Mouse (Mus musculus) hindbrain, embryonic 16.5 days (tissue): ENCODE measurements at regions not wholly inside any gene's neighbourhood (a gene's known extent, or its start where the extent isn't known, plus 50 kb on each side); places are given as distances from the start of the nearest gene placed in this dataset.
A peak's percentile ranks its signal among the peaks of the same experiment; 100 is the strongest.

Source experiments
- ATAC-seq: fragments of 200-750 bp; cut with Nextera tagmentation; 2 replicates; pipeline ENCODE4 v1.8.0; 2017; ENCODE audit warnings: moderate TSS enrichment, moderate library complexity
- H3K27ac ChIP-seq: fragments of 300-500 bp; sonication (generic); 2 replicates; pipeline ENCODE4 v1.5.1; 2014; ENCODE audit warnings: low read depth, mild to moderate bottlenecking, control low read depth, low read length, moderate library complexity
- H3K27me3 ChIP-seq: fragments of 300-500 bp; sonication (generic); replicated peaks from 2 replicates; pipeline ENCODE4 v1.6.1; 2014; ENCODE audit warnings: low read length; ENCODE audit not compliant: control insufficient read depth, insufficient read depth
- H3K36me3 ChIP-seq: fragments of 300-500 bp; sonication (generic); 2 replicates; pipeline ENCODE4 v1.6.1; 2014; ENCODE audit warnings: mild to moderate bottlenecking, low read length, moderate library complexity, mixed read lengths; ENCODE audit not compliant: control insufficient read depth, insufficient read depth
- H3K4me1 ChIP-seq: fragments of 300-500 bp; sonication (generic); 2 replicates; pipeline ENCODE4 v1.6.1; 2014; ENCODE audit warnings: low read depth, low read length; ENCODE audit not compliant: control insufficient read depth, insufficient read depth
- H3K4me2 ChIP-seq: fragments of 300-500 bp; sonication (generic); 2 replicates; pipeline ENCODE4 v1.6.1; 2014; ENCODE audit warnings: mild to moderate bottlenecking, low read length, control low read depth, moderate library complexity
- H3K4me3 ChIP-seq: fragments of 300-500 bp; sonication (generic); 2 replicates; pipeline ENCODE4 v1.5.1; 2014; ENCODE audit warnings: mild to moderate bottlenecking, low read length, control low read depth, moderate library complexity
- H3K9ac ChIP-seq: fragments of 300-500 bp; sonication (generic); 2 replicates; pipeline ENCODE4 v1.6.1; 2014; ENCODE audit warnings: low read depth, mild to moderate bottlenecking, control low read depth, low read length, moderate library complexity
- H3K9me3 ChIP-seq: fragments of 300-500 bp; sonication (generic); 2 replicates; pipeline ENCODE4 v1.6.1; 2014; ENCODE audit warnings: mild to moderate bottlenecking, low read length, moderate library complexity; ENCODE audit not compliant: control insufficient read depth
- WGBS: fragments of 180-500 bp; shearing (Covaris S2); extraction: QIAGEN DNeasy Blood & Tissue Kit; methylation state at CpG from one replicate; pipeline ENCODE4 v1.1.7; 2014; 5-methylcytosine and 5-hydroxymethylcytosine counted together

DNA sequence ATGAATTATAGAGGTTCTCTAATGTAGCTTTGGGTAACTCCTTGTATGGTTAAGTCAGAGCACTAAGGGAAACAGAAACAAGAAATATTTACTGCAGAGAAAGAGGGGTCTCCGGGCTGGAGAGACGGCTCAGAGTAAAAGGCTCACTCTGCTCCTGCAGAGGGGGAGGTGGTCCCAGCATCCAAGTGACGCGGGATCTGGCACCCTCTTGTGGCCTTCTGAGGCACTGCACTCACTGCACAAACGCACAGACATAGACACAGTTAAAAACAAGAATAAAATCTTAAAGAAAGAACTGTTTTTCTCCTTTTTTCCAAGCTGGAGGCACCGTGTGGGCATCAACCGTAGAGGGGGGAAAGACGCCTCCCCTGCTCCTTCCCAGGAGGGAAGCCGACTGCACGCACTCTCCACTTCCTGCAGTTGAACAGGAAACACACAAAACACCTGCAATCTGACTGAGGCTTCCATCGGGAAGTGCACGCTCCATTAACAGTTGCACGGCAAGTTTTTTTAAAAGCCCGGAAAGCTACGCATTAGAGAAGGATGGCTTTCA, 237.6 kb downstream of the Atp23 start:
- no peak overlapping the region for H3K27ac ChIP-seq
- no peaks in the 10 kb centered on the region for H3K9me3 ChIP-seq
- ATAC-seq: no peak
- H3K36me3 ChIP-seq: no peaks in the 10 kb centered on the region
- H3K4me1 ChIP-seq: no peaks in the 10 kb centered on the region
- H3K4me2 ChIP-seq: no peak overlapping the region
- no peaks in the 10 kb centered on the region for H3K27me3 ChIP-seq
- H3K9ac ChIP-seq: no peak overlapping the region
- 77% methylated on average over 15 of the region's 15 CpGs for WGBS
- no peak overlapping the region for H3K4me3 ChIP-seq

DNA sequence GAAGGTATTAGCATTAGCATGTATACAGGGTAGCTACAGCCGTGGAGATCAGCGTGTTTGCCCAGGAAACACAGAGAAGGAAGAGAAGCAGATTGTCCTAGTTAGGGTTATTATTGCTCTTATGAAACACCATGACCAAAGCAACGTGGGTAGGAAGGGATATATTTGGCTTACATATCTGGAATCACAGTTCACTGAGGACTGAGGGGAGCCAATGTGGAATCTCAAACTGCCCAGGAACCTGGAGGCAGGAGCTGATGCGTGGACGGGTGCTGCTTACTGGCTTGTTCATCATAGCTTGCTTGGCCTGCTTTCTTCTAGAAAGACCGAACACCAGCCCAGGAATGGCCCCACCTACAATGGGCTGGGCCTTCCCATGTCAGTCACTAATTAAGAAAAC, 238.4 kb downstream of the Atp23 start:
- ATAC-seq: no peak
- Histone ChIP-seq H3K9me3 (no peaks in the 10 kb centered on the region), H3K4me1 (no peaks in the 10 kb centered on the region), H3K4me3 (no peak overlapping the region), H3K4me2 (no peak overlapping the region), H3K27ac (no peak overlapping the region), H3K36me3 (no peaks in the 10 kb centered on the region), H3K27me3 (no peaks in the 10 kb centered on the region), H3K9ac (no peak overlapping the region)
- WGBS: 97% methylated on average over 6 of the region's 6 CpGs

DNA sequence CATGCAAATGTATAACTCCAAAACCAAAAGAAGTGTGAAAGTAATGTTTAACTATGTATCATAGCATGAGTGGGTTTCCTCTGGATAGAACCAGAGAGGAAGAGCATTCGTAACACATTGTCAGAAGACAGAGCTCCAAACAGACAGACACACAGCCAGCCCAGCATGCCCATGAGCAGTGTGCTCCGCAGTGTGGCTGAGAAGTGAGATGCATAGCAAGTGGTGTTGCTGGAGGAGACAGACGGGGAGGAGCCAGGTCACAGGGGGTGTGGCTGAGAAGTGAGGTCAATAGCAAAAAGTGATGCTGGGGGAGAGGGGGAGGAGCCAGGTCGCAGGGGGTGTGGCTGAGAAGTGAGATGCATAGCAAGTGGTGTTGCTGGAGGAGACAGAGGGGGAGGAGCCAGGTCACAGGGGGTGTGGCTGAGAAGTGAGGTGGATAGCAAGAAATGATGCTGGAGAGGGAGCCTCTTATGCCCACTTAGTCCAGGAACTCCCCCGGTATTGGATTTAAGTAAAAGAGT, 240.0 kb downstream of the Atp23 start:
- no peaks in the 10 kb centered on the region for H3K4me1 ChIP-seq
- WGBS: 58% methylated on average over 5 of the region's 5 CpGs
- no peaks in the 10 kb centered on the region for H3K27me3 ChIP-seq
- ATAC-seq: no peak
- no peak overlapping the region for H3K9ac ChIP-seq
- H3K4me2 ChIP-seq: no peak overlapping the region
- no peaks in the 10 kb centered on the region for H3K9me3 ChIP-seq
- H3K4me3 ChIP-seq: no peak overlapping the region
- H3K36me3 ChIP-seq: no peaks in the 10 kb centered on the region
- H3K27ac ChIP-seq: no peak overlapping the region

DNA sequence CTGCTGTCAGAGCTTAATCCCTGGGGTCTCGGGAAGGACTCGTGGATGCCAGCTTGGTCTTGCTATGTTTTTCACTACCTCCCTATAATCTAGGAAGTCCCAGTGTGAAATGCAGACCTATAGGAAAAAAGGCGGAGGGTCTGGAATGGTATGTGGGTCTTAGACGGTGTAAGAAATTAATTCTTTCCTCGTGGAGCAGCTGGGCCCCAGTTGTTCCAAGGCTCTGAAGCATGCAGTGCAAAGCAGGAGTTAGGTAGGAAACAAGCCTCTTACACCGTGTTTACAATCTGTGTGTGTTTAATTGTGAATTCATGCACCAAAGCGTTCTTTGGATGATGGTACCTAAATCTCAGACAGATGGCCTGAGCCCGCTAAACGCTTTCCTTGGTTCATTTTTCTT, 241.1 kb downstream of the Atp23 start:
- no peaks in the 10 kb centered on the region for H3K9me3 ChIP-seq
- no peak overlapping the region for H3K27ac ChIP-seq
- WGBS: 69% methylated on average over 9 of the region's 9 CpGs
- H3K27me3 ChIP-seq: no peaks in the 10 kb centered on the region
- ATAC-seq: no peak
- H3K4me2 ChIP-seq: no peak overlapping the region
- no peaks in the 10 kb centered on the region for H3K36me3 ChIP-seq
- no peak overlapping the region for H3K9ac ChIP-seq
- H3K4me1 ChIP-seq: no peaks in the 10 kb centered on the region
- no peak overlapping the region for H3K4me3 ChIP-seq

DNA sequence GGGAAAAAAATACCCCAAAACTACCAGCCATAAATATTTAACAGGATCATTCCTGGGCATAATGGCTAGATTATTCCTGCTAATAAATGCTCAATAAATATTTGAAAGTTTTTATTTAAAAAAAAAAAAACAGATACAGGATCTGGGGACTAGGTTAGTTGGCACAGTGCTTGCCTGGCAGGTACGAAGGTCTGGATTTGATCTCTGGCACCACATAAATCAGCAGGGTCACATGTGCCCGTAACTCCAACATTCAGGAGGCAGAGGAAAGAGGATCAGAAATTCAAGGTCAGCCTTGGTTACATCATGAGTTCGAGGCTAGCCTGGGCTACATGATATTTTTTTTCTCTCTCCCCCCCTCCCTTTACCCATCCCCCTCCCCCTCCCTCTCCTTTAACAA, 248.5 kb downstream of the Atp23 start:
- WGBS: 95% methylated on average over 3 of the region's 3 CpGs
- Histone ChIP-seq H3K4me1 (no peaks in the 10 kb centered on the region), H3K27ac (no peak overlapping the region), H3K4me3 (no peak overlapping the region), H3K9me3 (no peaks in the 10 kb centered on the region), H3K36me3 (no peaks in the 10 kb centered on the region), H3K9ac (no peak overlapping the region), H3K4me2 (no peak overlapping the region), H3K27me3 (no peaks in the 10 kb centered on the region)
- ATAC-seq: no peak

DNA sequence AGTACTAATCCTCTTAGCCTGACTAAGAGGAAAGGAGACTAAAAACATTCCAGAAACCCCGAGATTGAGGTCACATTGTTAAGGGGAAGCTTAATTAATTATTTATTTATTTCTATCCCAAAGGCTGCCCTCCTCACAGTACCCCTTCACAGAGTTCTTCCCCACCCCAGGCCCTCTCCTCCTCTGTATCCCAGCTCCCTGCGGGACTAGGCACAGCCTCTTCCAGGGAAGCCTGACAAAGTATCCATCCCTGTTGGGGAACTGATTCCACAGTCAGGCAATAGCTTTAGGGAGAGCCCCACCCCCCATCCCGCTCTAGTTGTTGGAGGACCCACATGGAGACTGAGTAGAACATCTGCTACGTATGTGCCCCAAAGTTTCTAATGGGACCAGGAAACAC, 254.6 kb downstream of the Atp23 start:
- 52% methylated on average over 4 of the region's 4 CpGs for WGBS
- no peaks in the 10 kb centered on the region for H3K36me3 ChIP-seq

DNA sequence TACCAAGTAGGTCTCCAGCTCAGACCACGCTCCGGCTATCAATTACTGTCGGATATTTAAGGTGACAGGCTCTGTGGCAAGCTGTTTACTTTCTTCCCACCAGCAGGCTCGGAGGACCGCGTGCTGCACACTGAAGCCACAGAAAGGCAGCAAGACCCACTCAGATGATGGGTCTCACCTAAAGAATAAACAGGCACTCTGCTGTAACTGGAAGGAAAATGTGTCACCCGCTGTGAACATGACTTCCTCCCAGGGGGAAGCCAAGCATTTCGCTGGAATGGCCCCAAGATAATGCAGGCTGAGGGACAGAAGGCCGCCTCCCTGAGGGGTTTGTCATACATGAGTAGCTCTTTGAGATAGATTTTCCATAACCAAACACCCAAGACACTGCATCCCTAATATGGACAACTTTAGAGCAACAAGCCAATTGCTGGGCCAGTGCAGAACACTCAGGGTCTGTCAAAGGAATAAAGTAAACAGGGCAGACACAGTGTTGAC, 259.3 kb downstream of the Atp23 start:
- Histone ChIP-seq H3K4me3 (no peak overlapping the region), H3K9ac (no peak overlapping the region), H3K27me3 (no peaks in the 10 kb centered on the region), H3K4me1 (peaks cover 6% of the 10 kb centered on the region), H3K4me2 (peak overlapping the region; percentile 13; the same call in 1 of the 2 replicates), H3K9me3 (no peaks in the 10 kb centered on the region), H3K36me3 (no peaks in the 10 kb centered on the region), H3K27ac (no peak overlapping the region)
- 11% methylated on average over 9 of the region's 9 CpGs for WGBS
- peak; percentile 67 for ATAC-seq

More for the DNA sequence above, 254.6 kb downstream of the Atp23 start:
- no peaks in the 10 kb centered on the region for H3K27me3 ChIP-seq
- no peak overlapping the region for H3K4me2 ChIP-seq
- ATAC-seq: no peak
- no peak overlapping the region for H3K27ac ChIP-seq
- H3K4me3 ChIP-seq: no peak overlapping the region
- H3K4me1 ChIP-seq: peaks cover 6% of the 10 kb centered on the region
- no peak overlapping the region for H3K9ac ChIP-seq
- H3K9me3 ChIP-seq: no peaks in the 10 kb centered on the region

DNA sequence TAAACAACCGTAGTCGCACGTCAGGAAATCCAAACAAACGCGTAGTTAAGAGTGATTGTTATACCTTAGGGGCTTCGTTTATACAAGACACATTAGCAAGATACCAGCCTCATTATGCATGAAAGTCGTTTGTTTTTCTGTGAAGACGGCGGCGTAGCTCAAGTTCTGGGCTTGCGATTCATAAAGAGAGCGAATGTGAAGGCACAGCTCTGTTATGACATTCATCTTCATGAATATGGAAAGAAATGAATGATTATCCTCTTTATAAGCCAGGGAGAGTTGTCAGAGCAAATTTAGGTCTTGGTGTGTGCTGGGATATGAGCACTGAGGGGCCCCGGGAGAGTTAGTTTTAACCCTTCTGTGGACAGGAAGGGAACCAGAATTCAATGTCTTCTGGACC, 266.4 kb downstream of the Atp23 start:
- H3K4me2 ChIP-seq: peak overlapping the region; percentile 7; the same call in 1 of the 2 replicates

DNA sequence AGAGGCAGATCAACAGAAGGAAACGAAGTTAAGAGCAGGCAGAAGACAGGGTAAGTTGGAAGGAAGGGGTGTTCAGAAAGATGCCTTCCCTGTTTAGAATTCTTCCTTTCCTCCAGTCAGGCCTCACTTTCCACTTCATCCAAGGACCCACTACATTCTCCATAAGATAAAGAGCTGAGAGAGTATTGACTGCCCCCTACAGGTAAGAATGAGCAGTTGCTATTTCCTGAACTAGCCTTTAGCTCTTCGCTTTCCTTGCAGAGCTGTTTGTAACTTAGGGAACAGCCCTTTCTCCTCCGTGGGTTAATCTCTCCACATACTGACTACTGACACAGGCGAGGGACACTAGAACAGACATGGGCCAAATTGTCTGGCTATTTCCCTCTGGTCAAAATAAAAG, 273.1 kb downstream of the Atp23 start:
- Histone ChIP-seq H3K4me3 (no peak overlapping the region), H3K4me1 (no peaks in the 10 kb centered on the region), H3K36me3 (no peaks in the 10 kb centered on the region), H3K27me3 (no peaks in the 10 kb centered on the region), H3K9ac (no peak overlapping the region), H3K4me2 (no peak overlapping the region), H3K9me3 (no peaks in the 10 kb centered on the region), H3K27ac (no peak overlapping the region)
- ATAC-seq: no peak
- WGBS: 55% methylated on average over 4 of the region's 4 CpGs

More for the DNA sequence above, 266.4 kb downstream of the Atp23 start:
- Histone ChIP-seq H3K9me3 (no peaks in the 10 kb centered on the region), H3K36me3 (no peaks in the 10 kb centered on the region), H3K4me1 (no peaks in the 10 kb centered on the region), H3K27ac (no peak overlapping the region), H3K9ac (no peak overlapping the region), H3K27me3 (no peaks in the 10 kb centered on the region), H3K4me3 (no peak overlapping the region)
- 47% methylated on average over 13 of the region's 13 CpGs for WGBS
- no peak for ATAC-seq
